Mouse (Mus musculus) layer of hippocampus, postnatal 36 days (tissue): ENCODE results near the gene Cdc40. TPM values are rescaled to one million over a fixed set of nuclear protein-coding genes. Genes with fewer than 3 reads are reported as not detected.
"Not testable (repeated sequence)": the region's sequence is repeated elsewhere in the genome, so short reads cannot be mapped to it uniquely, and the experiment has no call there.

Experiments
- DNase-seq, 2 experiments: peaks; one replicate each; pipeline ENCODE4 v3.0.0; 2022
- total RNA-seq, 2 experiments: library from RNA; stranded (reverse); gene quantifications; 2 replicates each; pipeline ENCODE4 v1.2.3; 2021

Cdc40 gene
- total RNA-seq, 2 experiments from 2014 or later, result 57.2 to 60.0 TPM

- DNase-seq, result no peak
These were observed 25.5 kb downstream of the Cdc40 start for GRCm38 (mm10) chr10:40857599-40857998.

GRCm38 (mm10) chr10:40856703-40857102 is 26.4 kb downstream of the Cdc40 start:
- no peak for DNase-seq

DNA sequence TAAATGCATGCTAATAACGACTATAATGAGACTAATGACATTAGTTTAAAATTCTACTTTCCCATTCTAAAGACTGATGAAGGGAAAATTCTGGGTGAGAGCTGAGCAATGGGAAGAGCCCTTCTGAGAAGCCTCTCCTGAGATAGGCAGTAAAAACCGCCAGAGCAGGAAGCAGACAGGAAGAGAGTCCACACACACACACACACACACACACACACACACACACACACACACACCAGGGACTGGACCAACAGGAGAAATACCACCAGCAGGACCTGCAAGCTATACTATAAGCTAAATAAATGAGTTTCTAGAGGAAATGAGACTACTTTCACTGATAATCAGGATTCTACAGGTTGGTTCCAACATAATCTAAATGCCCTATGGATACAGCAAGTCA is 27.5 kb downstream of the Cdc40 start:
- DNase-seq, result no peak

DNA sequence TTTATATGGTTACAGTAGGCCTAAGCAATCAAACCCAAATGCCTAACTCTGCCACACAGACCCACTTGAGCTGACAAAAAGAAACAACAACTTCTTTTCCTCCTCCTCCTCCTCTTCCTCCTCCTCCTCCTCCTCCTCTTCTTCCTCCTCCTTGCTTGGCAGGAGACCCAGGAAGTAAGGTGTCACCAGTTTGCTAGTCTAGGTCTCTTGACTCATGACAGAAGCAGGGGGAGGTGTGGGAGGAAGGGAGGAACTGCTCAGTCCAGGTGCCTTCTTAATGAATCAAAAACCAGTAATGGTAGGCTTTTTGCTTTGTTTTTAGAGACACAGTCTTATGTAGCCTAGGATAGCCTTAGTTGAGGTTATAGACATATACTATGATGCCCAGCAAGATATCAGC is 32.0 kb downstream of the Cdc40 start:
- DNase-seq, result no peak

- no peak for DNase-seq
These were observed 32.5 kb downstream of the Cdc40 start for GRCm38 (mm10) chr10:40850644-40851043.

DNA sequence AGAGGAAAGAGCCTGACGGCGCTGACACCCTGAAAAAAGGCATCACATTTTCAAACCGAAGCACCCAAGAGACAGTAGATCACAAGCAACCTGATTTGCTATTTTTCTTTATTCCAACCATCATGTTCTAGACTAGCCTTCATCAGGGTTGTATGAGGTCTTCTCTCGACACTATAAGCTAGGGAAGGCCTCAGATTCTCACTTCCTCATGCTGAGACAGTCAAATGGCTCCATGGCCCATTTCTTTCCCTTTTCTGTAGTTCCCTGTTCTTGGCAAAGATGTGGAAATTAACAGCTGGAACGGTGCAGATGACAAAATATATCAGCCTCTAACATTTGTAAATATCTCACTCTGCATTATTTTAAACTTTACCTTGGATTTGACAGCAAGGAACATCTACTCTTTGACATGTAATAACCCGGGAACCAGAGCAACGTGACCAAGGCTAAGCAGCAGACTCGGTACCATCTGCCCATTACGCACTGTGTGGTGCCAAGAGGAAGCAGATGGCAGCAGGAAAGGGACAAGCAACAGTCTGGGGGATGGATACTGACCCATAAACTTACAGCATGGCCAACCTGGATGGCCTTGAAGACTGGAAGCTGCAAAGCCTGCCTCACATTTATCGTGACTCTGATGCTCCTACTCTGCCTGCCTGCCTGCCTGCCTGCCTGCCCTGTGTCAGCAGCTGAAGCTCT is 35.8 kb downstream of the Cdc40 start:
- DNase-seq, result no peak

GRCm38 (mm10) chr10:40845626-40846025 is 37.5 kb downstream of the Cdc40 start:
- DNase-seq, result no peak

GRCm38 (mm10) chr10:40844546-40844945 is 38.6 kb downstream of the Cdc40 start:
- DNase-seq, result no peak

DNA sequence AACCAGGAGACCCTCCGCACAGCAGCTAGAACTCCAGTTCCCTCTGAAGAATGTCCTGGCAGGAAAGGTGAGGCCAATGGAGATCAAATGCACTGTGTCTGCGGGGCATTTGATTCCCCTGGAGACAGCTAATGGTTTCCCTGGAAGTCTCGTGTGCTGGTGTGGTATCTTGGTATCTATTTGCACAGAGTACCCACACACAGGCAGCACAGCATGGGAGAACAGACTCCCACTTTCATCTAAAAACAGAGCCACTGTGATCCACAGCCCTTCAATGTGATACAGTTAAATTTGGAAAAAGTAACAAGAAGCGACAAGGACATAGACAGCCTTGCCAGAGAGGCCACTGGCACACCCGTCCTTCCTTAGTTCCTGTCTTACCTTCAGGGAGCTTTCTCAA is 39.3 kb downstream of the Cdc40 start:
- no peak for DNase-seq

- no peak for DNase-seq
These were observed 43.0 kb downstream of the Cdc40 start for GRCm38 (mm10) chr10:40840086-40840485.

- DNase-seq, result no peak
These were observed 51.8 kb downstream of the Cdc40 start for GRCm38 (mm10) chr10:40831267-40831666.

DNA sequence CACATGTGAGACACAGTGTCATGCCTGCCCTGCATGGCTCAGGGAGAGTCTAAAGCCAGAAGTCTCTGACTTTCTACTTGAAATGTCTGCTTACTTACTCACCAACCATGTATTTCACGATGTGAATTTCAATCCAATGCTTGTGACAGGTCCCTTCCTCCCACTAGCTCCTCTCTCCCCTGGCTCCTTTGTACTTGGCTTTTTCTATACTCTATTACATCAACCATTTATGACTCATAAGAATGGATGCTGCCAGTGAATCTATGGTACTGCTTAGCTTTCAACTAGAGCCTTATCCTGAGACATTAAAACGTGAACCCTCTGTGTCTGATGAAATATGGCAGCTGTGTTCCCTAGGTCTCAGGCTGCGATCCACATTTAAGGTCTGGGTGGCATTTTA is 52.8 kb downstream of the Cdc40 start:
- DNase-seq, result no peak

- no peak for DNase-seq
These were observed 55.4 kb downstream of the Cdc40 start for GRCm38 (mm10) chr10:40827706-40828105.

DNA sequence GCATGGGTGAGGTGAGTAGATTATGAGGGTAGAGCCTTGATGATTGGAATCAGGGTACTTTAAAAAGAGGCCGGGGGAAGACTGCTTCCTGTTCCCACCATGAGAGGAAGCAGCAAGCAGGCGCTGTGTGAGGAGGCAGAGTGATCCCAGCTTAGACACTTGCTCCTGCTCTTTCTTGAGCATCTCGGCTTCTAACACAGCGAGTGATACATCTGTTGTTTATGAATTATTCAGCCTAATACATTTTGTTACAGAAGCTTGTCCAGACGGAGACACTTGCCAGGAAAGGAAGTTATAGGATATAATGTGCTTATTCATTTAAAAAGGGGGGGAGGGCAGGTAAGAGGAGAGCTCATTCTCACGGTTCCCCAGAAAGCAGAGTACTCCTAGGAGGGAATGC is 57.2 kb downstream of the Cdc40 start:
- DNase-seq, result no peak

DNA sequence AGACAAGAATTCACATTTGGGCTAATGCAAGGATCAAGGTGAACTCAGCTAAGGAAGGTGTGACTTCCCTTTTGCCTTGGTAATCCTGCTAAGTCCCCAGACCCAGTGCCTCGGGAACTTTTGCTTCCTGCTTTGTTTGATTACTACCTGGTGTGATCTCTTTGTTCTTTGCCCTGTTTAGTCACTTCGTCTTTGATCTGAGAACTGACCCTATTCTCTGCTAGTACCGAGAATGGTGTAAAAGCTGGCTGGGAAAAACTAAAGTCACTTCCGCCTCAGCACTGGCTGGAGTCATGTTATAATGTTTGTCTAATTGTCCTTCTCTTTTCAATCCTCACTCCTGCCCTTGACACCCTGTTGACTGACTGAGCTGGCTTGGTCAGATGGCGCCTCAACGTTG is 66.6 kb downstream of the Cdc40 start:
- DNase-seq, result no peak

DNA sequence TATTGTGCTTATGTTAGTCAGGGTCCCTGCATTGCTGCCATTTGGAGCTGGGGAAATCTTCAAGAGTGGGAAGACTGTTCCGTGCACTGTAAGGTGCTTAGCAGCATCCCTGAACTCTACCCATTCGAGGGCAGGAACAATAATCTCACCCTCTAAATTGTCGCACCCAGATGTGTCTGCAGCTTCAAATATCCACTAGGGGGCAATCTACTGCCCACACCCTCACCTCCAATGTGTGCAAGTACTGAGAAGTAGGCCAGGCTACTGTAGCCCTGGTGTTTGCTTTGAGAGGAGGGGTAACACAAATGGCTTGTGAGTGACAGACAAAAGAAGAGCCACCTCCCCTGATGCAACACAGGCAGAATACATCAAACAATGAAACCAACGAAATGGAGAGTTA is 69.5 kb downstream of the Cdc40 start:
- DNase-seq, result no peak

- not testable (repeated sequence) for DNase-seq
These were observed 73.7 kb downstream of the Cdc40 start for GRCm38 (mm10) chr10:40809411-40809910.

- DNase-seq, result no peak
These were observed 76.9 kb downstream of the Cdc40 start for GRCm38 (mm10) chr10:40806221-40806620.

DNA sequence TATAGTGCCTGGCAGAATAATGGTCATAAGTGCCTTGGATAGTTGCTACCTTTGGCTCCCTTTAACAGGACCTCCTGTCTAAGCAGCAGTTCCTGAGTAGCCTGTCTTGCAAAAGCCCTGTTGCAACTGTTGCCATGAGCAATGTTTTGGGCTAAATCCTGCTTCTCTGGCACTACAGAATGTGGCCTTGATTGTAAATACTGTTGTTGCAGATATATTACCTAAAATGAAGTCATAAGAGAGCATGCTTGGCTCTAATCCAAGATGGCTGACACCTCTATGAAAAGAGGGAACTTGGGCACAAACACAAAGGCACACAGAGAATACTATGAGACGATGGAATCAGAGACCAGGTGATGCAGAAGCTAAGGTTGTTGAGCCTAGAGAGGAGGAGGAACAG is 77.9 kb downstream of the Cdc40 start:
- no peak for DNase-seq

DNA sequence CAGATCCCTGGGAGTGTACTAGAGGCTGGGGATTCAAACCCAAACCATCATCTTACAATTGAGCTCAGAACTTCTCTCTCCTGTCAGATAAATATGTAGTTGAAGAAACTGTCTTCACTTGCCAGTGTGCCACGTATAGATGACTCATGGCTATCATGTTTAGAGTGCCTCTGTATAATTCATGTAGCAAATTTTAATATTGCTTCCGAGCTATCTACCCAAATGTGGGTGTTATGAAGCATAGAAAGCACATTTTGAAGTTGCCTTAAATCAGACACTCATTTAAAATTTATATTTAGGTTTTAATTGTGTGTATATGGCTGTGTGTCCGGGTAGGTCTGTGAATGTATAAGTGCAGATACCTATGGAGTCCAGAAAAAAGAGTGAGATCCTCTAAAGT is 91.0 kb downstream of the Cdc40 start:
- DNase-seq, result no peak

GRCm38 (mm10) chr10:40790406-40790805 is 92.7 kb downstream of the Cdc40 start:
- no peak for DNase-seq
